Mouse (Mus musculus): ENCODE results near the gene Dek. TPM values are rescaled to one million over a fixed set of nuclear protein-coding genes. Genes with fewer than 3 reads are reported as not detected.
A peak's percentile ranks its signal among the peaks of the same experiment; 100 is the strongest.

Gene Dek
- polyA plus RNA-seq, 1 experiment = 44.5 TPM

DNA sequence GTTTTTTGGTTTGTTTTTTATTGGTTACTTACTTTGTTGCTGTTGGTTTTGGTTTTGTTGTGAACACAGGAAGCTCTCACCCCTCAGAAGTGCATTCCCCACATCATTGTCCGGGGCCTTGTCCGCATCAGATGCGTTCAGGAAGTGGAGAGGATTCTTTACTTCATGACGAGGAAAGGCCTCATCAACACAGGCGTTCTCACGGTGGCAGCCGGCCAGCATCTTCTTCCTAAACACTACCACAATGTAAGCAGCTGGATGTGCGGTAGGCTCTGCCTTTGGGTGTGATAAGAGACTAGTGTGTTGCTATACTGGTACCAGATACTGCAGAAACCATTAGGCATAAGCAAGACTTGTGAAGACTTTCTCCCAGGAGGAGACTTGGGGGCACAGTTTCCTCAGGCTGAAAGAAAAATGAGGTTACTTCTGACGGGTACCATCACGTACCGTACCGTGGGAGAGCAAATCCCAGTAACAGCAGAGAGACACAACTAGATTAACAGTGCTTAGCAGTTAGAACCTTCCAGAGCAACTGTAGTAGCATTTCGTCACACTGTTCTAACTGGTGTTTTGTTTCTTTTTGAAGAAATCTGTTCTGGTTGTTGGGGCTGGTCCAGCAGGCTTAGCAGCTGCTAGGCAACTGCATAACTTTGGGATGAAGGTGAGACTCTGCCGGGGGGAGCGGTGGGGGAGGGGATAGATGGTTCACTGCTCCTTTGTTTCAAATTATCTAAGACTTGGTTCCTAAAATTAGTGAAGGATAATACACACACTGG is 41.8 kb downstream of the Dek start:
- DNase-seq (ENCODE audit: extremely low spot score in 1 of 2, low spot score in 1 of 2) = no peak

DNA sequence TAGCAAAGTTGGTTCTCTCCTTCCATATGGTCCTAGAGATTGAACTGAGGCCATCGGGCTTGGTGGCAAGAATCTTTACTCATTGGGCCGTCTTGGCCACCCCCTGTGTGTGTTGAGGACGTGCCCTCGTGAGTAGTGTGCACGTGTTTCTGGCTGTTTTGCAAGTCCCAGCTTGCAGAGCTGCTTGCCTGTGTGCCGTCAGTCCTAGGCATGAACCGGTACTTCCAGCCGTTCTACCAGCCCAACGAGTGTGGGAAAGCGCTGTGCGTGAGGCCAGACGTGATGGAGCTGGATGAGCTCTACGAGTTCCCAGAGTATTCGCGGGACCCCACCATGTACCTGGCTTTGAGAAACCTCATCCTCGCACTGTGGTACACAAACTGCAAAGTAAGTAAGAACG is 43.2 kb downstream of the Dek start:
- DNase-seq (ENCODE audit: extremely low spot score in 1 of 2, low spot score in 1 of 2) = no peak

DNA sequence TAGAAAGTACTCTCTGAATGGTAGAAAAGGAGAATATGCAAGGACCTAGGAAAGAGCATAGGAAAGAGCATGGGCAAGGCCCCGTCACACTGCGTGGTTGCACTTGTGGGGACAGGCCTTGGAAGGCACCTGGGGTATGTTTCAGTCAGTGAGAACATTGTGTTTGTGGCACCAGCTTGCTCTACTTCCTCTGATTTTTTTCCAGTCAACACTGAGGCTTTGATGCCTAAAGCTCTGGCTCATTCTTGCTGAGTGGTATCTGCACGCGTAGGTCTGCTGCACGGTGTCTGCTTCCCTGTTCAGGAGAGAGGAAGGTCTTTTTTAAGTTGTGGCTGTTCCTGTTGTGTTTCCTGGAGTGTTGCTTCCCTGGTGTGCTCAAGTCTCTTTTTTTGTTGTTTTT is 49.2 kb downstream of the Dek start:
- DNase-seq (ENCODE audit: extremely low spot score in 1 of 2, low spot score in 1 of 2) = no peak

DNA sequence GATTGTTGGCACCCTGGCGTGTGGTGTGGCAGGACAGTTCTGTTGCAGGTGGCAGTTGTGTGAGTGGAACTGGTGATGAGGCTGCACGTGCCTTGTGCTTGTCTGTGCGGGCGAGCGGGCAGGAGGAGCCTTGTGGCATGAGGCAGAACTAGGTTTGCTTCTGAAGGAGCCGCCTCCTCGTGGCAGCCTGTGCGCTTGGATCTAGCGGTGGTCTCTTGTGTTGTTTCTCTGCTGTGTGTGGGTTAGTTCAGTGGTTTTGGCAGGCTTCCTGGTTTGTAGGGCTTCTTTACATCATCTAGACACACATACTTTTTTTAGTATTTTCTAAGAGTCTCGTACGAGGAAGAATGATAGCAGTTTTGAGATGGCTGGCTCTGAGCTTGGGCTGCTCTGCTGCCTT is 49.9 kb downstream of the Dek start:
- peak; percentile 56 to 75 for DNase-seq (ENCODE audit: extremely low spot score in 1 of 2, low spot score in 1 of 2)

DNA sequence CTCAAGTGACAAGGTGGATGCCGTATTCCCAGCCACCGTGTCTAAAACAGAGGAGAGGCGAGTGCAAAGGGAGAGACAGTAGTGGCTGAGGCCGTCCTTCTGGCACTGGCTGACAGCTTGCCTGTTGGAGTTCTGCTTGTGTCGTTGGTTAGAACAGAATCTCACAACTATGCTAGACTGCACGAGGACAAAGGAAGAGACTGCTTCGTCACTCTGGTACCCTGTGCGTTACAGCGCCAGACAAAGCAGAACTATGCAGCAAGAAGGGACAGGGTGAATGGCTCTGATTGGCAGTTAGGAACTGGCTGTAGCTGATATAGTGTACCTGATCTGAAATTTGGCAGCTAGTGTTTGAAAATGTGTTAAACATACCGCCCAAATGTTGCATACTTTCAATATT is 52.0 kb downstream of the Dek start:
- DNase-seq (ENCODE audit: extremely low spot score in 1 of 2, low spot score in 1 of 2) = no peak

DNA sequence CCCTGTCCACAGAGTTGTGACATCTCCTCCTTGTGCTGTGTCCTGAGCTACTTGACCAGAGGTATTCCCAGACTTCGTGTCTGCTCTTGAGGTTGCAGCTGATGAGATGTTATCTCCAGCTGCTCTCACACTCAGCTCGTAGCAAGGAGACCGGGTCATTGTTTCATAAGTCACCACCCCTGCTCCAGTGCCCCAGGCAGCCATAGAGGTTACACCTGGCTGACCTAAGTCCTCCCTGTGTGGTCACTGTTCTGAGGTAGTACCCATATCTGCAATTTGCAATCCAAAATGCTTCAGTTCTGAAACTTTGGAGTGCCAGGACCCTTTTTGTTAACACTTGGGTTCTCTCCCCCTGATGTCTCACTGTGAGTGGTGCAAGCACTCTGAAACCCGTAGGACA is 56.0 kb downstream of the Dek start:
- no peak for DNase-seq (ENCODE audit: extremely low spot score in 1 of 2, low spot score in 1 of 2)

DNA sequence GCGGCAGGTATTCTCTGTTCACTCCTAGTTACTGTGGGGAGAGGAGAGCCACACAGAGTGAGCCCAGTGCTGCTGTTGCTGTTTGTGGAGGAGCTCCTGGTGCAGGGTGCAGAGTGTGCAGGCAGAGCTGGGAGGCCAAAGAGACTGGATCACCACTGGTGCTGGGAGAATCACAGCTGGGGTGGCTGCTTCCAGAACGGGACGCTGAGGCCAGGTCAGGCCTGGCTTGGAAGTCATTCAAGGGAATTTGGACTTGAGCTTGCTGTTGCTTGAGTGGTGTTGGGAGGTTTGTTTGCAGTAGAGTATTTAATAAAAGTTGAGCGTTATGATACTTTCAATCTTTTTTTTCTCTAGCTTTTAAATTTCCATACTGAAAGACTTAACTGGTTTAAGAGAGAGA is 58.0 kb downstream of the Dek start:
- DNase-seq (ENCODE audit: extremely low spot score in 1 of 2, low spot score in 1 of 2) = no peak

DNA sequence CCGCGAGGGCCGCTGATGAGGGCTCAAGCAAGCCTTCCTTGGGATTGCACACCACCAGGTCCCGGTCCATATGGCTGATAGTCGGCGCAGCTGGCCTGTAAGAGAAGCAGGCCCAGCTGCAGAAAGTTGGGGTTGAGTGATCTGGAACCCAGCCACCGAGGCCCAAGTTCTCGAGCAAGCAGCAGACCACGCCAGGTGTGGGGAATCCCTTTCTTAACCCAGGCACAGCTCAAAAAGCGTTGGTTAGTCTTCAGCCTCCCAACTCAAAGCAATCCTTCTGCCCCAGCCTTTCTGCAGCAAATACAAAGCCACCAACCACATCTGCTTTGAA is 61.4 kb downstream of the Dek start, which contains the start of gene Tpmt:
Tpmt (minus strand) TSS at position 121 of the 331 bp plus-strand sequence.
- DNase-seq (ENCODE audit: extremely low spot score in 1 of 2, low spot score in 1 of 2) = no peak

DNA sequence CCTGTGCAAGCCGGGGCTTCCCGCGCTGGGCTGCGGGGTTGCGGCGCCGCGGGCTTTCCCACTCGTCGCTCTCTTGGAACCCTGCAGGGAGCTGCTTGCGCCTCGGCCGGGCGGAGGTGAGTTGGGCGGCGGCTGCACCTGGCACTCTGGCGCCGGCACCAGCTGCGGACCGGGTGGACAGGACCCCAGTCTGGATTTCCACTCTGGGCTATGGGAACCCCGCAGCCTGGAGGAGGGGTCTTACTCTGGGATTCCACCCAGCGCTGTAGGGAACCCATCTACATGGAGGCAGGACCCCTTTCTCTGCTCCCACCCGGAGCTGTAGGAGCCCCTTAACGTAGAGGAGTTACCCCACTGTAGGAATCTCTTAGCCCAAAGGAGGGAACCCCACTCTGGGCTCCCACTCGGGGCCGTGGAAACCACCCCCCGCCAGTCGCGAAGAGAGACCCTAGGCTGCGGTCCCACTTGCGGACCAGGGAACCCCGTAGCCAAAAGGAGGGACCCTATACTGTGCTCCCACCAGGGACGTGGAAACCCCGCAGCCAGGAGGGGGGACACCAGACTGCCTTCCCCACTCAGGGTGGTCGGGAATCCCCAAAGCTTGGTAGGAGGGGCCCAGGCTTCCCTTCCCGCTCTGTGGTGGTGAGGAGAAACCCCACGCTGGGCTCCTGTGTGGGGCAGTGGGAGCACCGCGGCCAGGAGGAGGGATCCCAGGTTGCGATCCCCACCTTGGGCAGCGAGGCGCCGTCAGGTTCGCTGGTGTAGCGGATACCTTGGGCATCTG is 62.0 kb downstream of the Dek start:
- no peak for DNase-seq (ENCODE audit: extremely low spot score in 1 of 2, low spot score in 1 of 2)

DNA sequence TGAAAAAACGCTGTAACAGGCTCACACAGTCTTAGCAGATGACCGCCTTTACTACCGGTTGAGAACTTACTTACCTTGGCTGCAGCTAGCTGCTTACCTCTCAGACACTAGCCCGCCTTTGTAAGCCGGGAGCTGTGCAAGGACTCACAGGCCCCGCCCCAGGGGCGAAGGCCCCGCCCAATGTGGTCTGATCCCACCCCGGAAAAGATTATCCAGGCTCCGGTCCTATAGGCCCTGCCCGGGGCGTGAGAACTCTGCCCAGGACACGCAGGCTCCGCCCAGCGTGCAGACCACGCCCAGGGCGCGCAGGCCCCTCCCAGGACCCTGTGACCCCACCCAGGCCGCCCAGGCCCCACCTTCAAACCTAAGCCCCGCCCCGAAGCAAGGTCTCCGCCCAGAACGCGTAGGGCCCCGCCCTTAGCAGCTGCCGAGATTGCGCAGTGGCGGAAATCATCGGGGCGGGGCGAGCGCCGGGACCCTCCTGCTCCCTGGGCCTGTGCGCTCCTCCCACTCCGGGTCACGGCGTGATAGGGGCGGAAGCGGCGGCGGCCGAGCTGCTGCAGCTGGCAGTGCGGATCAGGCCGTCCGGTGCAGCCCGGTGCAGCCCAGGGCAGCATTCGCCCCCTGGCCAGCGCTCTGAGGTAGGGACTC is 62.8 kb downstream of the Dek start, which contains the start of gene Kdm1b:
Kdm1b (plus strand) TSS at position 470 of the 651 bp plus-strand sequence.
- peak; percentile 94 to 98 for DNase-seq (ENCODE audit: extremely low spot score in 1 of 2, low spot score in 1 of 2)

DNA sequence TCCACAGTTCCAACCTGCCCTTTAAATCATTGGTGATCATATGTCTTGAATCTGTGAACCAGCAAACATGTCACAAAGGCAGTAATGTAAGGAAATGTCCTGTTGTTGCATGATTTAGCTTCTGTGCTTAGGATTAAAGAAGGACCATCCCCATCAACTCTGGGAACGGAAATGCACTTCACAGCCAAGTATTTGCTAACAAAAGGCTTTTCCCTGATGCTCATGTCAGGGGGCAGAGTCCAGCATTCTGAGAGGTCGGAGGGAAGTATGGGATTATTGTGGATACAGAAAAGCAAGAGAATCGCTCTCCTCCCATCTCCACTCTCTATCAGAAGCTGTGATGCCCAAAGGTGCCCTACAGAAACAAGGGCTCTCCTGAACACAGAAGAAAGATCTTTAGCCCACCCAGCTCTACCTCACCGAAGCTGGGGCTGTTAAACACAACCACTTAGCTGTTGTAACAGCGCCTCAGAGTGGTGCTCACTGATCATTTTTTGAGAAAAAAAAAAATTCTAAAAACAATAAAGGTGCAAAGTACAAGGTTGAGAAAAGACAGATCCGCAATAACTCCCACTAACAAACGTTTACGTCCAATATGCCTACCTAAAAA is 63.9 kb downstream of the Dek start:
- DNase-seq (ENCODE audit: extremely low spot score in 1 of 2, low spot score in 1 of 2) = no peak

DNA sequence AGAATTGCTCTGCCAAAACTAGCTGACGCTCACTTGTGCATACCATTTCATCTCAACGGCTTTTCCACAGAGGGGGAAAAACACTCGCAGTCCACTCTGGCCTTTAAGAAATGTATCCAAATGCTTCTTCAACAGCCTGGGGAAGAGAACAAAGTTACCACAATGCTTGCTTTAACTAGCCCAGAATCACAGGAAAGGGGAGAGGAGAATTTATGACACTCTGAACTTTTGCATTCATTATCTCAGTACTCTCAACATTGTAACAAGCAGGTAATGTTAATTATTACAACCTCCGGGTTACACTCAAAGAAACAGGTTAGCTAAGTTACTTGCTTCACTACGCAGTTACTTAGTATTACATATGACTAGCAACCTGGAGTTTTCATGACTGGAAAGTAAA is 65.9 kb downstream of the Dek start:
- DNase-seq (ENCODE audit: extremely low spot score in 1 of 2, low spot score in 1 of 2) = no peak

DNA sequence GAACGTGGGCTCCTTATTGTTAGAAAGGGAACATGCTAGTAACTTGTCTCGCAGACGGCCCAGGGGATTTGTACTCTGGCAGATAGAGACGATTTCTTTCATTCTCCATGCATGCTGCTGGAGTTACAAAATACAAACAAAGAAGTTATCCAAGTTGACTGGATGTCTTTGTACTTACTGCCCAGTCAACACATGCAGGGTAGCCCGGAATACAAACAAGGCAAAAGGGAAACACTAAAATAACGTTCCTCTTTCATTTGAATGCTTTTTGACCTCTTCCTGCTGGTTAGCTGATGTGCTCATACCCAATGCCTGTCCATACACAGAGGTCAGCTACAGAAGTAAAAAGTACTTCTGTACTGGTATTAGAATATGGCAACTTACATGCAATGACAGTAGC is 68.1 kb downstream of the Dek start:
- DNase-seq (ENCODE audit: extremely low spot score in 1 of 2, low spot score in 1 of 2) = no peak

Other genes starting within 250 kb of the Dek start
- 12.9 and 14.1 TPM in 2 replicates for gene Kif13a, start 176.3 kb downstream of the Dek start, polyA plus RNA-seq (2012; rRNA removed)
- 12.6 and 13.1 TPM in 2 replicates for gene Nhlrc1, start 91.4 kb downstream of the Dek start, polyA plus RNA-seq (2012; rRNA removed)
- gene Kdm1b, start 62.7 kb downstream of the Dek start, polyA plus RNA-seq (2012; rRNA removed) = 5.7 and 6.9 TPM in 2 replicates
- gene Tpmt, start 61.5 kb downstream of the Dek start, polyA plus RNA-seq (2012; rRNA removed) = 12.8 and 14.1 TPM in 2 replicates
- gene Rnf144b, start 16.5 kb upstream of the Dek start, polyA plus RNA-seq (2012; rRNA removed) = 9.1 and 9.7 TPM in 2 replicates

Data from frontal cortex, adult 2 months (tissue).